Mouse (Mus musculus) MEL (cell line): ENCODE data around the gene AC109138.7.

Experiments used
- BHLHE40 ChIP-seq: IDR thresholded peaks from 2 replicates; pipeline ENCODE4 v1.6.1; 2012; ENCODE audit warnings: low read depth, mild to moderate bottlenecking, inconsistent platforms, low read length, improper control_type of control experiment, borderline replicate concordance
- CHD2 ChIP-seq: IDR thresholded peaks from 2 replicates; pipeline ENCODE4 v1.6.1; 2011; ENCODE audit warnings: low read length, improper control_type of control experiment
- CTCF ChIP-seq, 3 experiments: IDR thresholded peaks in 2 of 3; conservative IDR thresholded peaks in 1 of 3; 2 replicates each; pipeline ENCODE4 v1.5.1; 2011 to 2012; ENCODE audit warnings: low read length in 3 of 3, low read depth in 2 of 3, mild to moderate bottlenecking in 2 of 3, improper control_type of control experiment in 1 of 3, inconsistent platforms in 1 of 3, mixed read lengths in 1 of 3, moderate library complexity in 1 of 3; ENCODE audit not compliant: control insufficient read depth in 1 of 3, insufficient read depth in 1 of 3, poor library complexity in 1 of 3, severe bottlenecking in 1 of 3
- E2F4 ChIP-seq: IDR thresholded peaks from 2 replicates; pipeline ENCODE4 v1.6.1; 2011; ENCODE audit warnings: low read depth, low read length, improper control_type of control experiment, borderline replicate concordance
- EP300 ChIP-seq, 2 experiments: IDR thresholded peaks; 2 replicates each; pipeline ENCODE4 v1.6.1; 2011; ENCODE audit warnings: improper control_type of control experiment in 2 of 2, low read length in 2 of 2, low read depth in 1 of 2, mild to moderate bottlenecking in 1 of 2
- HCFC1 ChIP-seq: IDR thresholded peaks from 2 replicates; pipeline ENCODE4 v1.6.1; 2012; ENCODE audit warnings: low read depth, mild to moderate bottlenecking, inconsistent platforms, low read length, improper control_type of control experiment, moderate library complexity
- JUND ChIP-seq: IDR thresholded peaks from 2 replicates; pipeline ENCODE4 v1.6.1; 2011; ENCODE audit warnings: low read depth, mild to moderate bottlenecking, improper control_type of control experiment, low read length
- NELFE ChIP-seq: IDR thresholded peaks from 2 replicates; pipeline ENCODE4 v1.6.1; 2011; ENCODE audit warnings: low read depth, low read length, improper control_type of control experiment
- SIN3A ChIP-seq: IDR thresholded peaks from 2 replicates; pipeline ENCODE4 v1.6.1; 2012; ENCODE audit warnings: low read length, improper control_type of control experiment, inconsistent platforms
- USF1 ChIP-seq: IDR thresholded peaks from 2 replicates; pipeline ENCODE4 v1.6.1; 2014; ENCODE audit warnings: low read depth, mild to moderate bottlenecking, inconsistent platforms, low read length, improper control_type of control experiment, moderate library complexity
- ZNF384 ChIP-seq: IDR thresholded peaks from 2 replicates; pipeline ENCODE4 v1.6.1; 2012; ENCODE audit warnings: low read depth, mild to moderate bottlenecking, inconsistent platforms, low read length, improper control_type of control experiment

- TF ChIP-seq SIN3A (no peak), HCFC1 (no peak), BHLHE40 (no peak), CTCF (IDR thresholded peaks at IDR 0.05 in 2 of 3, conservative IDR thresholded peaks at IDR 0.05 in 1 of 3; ENCODE audit: control insufficient read depth in 1 of 3, insufficient read depth in 1 of 3, low read depth in 2 of 3, low read length in 3 of 3, poor library complexity in 1 of 3, severe bottlenecking in 1 of 3) (no peak), CHD2 (no peak), JUND (no peak), USF1 (no peak), E2F4 (no peak), NELFE (no peak), EP300 (IDR thresholded peaks at IDR 0.05; ENCODE audit: low read depth in 1 of 2, low read length in 2 of 2) (no peak), ZNF384 (no peak)
Measured at GRCm38 (mm10) chr19:4180411-4180810, 33.7 kb upstream of the AC109138.7 start.
